Comparison of ENCODE assay signal across 22 mouse cellular contexts in the genomic region with DNA sequence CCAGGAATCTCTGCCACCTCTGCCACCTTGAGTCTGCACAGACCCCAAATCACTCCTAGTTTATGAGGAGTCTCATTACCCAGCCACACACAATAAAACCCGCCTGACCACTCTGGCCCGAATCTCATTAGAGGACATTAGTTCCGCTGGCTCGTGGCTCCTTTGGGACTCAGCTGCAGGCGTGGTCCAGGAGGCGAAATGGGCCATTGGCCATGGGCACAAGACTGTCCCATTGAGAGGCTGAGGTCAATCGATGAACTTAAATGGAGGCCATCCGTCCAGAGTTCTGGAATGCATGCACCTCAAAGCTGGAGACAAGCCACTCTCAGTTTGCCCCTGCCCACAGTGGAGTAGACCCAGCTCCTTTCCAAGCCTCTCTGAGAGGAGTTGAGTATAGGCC.
"Had no signal": no experiment of that assay in that cellular context is flagged by ENCODE, and none has a peak within 500 bp of the region (broad histone marks: within the 10 kb centered on the region; RNA-seq: fewer than 3 reads in every experiment).

No protein-coding gene starts in this region.

- H3K4me3 ChIP-seq: gastrocnemius, adult 2 months; heart, embryonic 10.5 days; heart, embryonic 12.5 days; hindbrain, embryonic 15.5 days; intestine, embryonic 15.5 days; layer of hippocampus, adult 2 months; left cerebral cortex, adult 2 months; limb, embryonic 10.5 days; limb, embryonic 12.5 days; liver, embryonic 13.5 days; liver, embryonic 15.5 days had no signal

- H3K27me3 ChIP-seq: hindbrain, embryonic 15.5 days; intestine, embryonic 15.5 days had no signal

- H3K9me3 ChIP-seq: heart, embryonic 10.5 days; heart, embryonic 12.5 days; hindbrain, embryonic 15.5 days; intestine, embryonic 15.5 days; limb, embryonic 10.5 days; limb, embryonic 12.5 days; liver, embryonic 13.5 days; liver, embryonic 15.5 days had no signal

- H3K36me3 ChIP-seq: heart, embryonic 10.5 days; heart, embryonic 12.5 days; hindbrain, embryonic 15.5 days; intestine, embryonic 15.5 days; limb, embryonic 10.5 days; limb, embryonic 12.5 days; liver, embryonic 13.5 days; liver, embryonic 15.5 days had no signal

- H3K9ac ChIP-seq: heart, embryonic 12.5 days; hindbrain, embryonic 15.5 days; intestine, embryonic 15.5 days; limb, embryonic 12.5 days; liver, embryonic 13.5 days; liver, embryonic 15.5 days had no signal

- ATAC-seq: inflammation-experienced regulatory T-cells, adult 6 months; intestine, embryonic 15.5 days; intestine, postnatal 0 days had no signal

- H3K4me2 ChIP-seq: heart, embryonic 12.5 days; hindbrain, embryonic 15.5 days; intestine, embryonic 15.5 days; limb, embryonic 12.5 days; liver, embryonic 11.5 days; liver, embryonic 13.5 days; liver, embryonic 15.5 days had no signal

- DNase-seq: gastrocnemius, adult 2 months; gastrocnemius, postnatal 10 days; gastrocnemius, postnatal 25 days; heart, adult 18-20 months; heart, postnatal 10 days; heart, postnatal 4 days; kidney, adult 18-20 months; kidney, adult 8-10 months; kidney, postnatal 10 days; liver, embryonic 13.5 days had no signal

- H3K27ac ChIP-seq: gastrocnemius, adult 2 months; heart, embryonic 10.5 days; hindbrain, embryonic 15.5 days; intestine, embryonic 15.5 days; layer of hippocampus, adult 2 months; left cerebral cortex, adult 2 months; limb, embryonic 10.5 days; limb, embryonic 12.5 days; liver, embryonic 13.5 days; liver, embryonic 15.5 days had no signal
